Mouse (Mus musculus) ES-Bruce4 (cell line): ENCODE measurements around the gene Mdm2.

Experiments
- CTCF ChIP-seq: IDR thresholded peaks from one replicate; pipeline ENCODE4 v1.8.1; 2011; ENCODE audit warnings: low read depth, low read length
- EP300 ChIP-seq: IDR thresholded peaks from 2 replicates; pipeline ENCODE4 v1.6.1; 2011; ENCODE audit warnings: low read depth, low read length; ENCODE audit not compliant: insufficient read depth
- POLR2A ChIP-seq: IDR thresholded peaks from one replicate; pipeline ENCODE4 v1.8.1; 2011; ENCODE audit warnings: low read length; ENCODE audit not compliant: insufficient read depth

DNA sequence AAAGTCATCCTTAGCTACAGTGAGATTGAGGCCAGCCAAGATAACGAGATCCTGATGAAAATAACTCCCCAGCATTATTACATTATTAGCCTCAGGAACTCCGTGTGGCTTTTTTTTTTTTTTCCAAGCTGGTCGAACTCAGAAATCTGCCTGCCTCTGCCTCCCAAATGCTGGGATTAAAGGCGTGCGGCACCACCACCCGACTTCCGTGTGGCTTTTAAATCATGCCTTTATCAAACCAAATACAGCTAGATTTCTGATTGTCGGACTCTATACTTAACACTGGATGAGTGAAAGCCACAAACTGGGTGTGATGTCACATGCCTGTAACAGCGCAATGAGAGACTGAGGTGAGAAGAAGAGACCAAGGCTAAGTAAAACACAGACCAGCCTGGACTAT lies 2.3 kb upstream of the Mdm2 start:
- TF ChIP-seq CTCF (no peak), POLR2A (no peak), EP300 (no peak)
